Mouse (Mus musculus): ENCODE measurements at regions not wholly inside any gene's neighbourhood (a gene's known extent, or its start where the extent isn't known, plus 50 kb on each side); places are given as distances from the start of the nearest gene placed in this dataset.
A peak's percentile ranks its signal among the peaks of the same experiment; 100 is the strongest.

DNA sequence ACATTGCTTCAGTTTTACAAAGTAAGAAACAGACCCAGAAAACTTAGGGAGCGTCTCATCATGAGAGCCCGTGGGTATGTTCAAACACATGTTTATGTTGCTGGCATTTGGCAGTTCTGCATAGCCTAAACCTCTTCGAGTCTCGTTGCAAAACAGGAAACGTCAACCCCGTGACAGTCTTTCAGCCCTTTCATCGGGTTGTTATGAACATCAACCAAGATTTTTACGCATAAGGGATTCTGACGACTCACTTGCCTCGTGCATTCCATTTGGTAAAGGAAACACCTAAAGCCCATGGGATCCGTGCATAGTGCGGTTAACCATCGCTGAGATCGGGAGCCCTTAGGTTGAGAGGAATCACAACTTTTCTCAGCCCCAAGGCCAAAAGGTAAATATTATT is 115.7 kb downstream of the Gpam start:
- DNase-seq: no peak

DNA sequence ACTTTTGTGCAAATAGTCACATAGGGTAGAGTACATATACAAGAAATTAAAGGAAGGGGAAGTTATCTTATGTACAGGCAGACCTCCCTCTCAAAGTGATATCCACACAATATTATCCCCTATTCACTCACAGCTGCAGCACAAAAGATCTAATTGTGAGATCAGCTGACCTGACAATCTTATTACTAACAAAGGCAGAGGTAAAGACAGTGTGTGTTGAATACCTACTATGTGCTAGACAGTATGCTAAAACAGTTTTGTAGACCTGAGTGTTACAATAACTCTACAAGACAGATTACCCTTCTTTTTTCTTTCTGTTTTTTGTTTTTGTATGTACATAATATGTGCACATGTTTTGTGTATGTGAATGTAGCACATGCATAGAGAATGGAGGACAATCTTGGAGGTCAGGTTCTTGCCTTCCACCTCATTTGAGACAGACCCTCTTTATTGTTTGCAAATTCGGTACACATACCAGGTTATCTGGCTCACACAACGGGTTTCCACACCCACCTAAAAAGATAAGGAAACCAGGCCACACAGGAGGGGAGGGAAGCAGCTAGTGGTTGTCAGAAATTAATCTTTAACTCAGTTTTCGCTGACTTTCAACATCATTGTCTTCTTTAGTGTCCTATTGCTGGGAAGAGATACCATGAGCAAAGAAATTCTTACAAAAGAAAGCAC is 118.4 kb downstream of the Gpam start:
- no peak for DNase-seq

DNA sequence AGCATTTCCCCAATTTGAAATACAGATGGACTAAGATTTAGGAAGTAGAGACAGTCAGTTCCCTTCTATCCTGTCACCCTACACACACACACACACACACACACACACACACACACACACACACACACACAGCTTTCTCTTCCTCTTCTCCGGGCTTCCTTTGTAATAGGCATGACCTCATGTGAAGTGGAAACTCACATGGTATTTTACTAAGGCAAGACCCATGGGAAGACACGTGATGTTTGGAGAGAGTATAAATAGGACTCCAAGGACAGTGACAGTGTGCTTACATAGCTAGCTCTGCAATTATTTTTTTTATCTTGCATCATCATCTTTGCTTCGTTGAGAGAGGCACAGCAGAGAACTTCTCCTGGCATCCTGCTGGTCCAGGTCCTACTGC is 137.1 kb downstream of the Gpam start:
- DNase-seq: no peak

DNA sequence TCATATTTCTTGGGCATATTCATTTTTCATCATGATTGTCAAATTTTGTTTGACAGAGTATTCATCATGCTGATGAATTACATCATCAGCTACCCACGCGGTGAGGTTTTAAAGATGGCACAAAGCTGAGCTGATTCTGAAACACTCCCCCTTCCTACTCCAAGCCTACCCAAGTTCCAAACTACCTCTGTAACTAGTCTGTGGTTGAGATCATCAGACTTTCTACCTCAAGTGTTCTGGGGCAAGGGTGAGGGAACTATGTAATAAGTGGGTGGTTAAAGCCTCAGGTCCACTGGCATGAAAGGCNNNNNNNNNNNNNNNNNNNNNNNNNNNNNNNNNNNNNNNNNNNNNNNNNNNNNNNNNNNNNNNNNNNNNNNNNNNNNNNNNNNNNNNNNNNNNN is 142.5 kb downstream of the Gpam start:
- DNase-seq: no peak

DNA sequence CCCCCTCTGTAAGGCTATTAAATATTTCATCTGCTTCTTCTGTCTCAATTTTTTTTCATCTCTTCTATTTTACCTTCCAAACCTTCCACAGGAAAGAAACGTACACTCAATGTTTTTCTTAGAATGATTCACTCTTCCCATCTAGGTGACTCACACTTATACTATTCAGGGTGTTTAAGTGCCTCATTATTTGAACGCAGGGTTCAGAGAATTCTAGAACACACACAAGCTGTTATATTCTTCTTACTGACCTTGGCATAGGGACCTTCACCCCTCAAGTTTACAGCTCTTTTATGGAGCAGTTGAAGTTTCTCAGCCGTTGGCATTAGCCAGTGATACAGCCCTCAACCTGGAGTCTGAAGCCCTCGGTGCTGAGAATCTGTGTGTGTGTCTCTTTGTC is 144.2 kb downstream of the Gpam start:
- no peak for DNase-seq

DNA sequence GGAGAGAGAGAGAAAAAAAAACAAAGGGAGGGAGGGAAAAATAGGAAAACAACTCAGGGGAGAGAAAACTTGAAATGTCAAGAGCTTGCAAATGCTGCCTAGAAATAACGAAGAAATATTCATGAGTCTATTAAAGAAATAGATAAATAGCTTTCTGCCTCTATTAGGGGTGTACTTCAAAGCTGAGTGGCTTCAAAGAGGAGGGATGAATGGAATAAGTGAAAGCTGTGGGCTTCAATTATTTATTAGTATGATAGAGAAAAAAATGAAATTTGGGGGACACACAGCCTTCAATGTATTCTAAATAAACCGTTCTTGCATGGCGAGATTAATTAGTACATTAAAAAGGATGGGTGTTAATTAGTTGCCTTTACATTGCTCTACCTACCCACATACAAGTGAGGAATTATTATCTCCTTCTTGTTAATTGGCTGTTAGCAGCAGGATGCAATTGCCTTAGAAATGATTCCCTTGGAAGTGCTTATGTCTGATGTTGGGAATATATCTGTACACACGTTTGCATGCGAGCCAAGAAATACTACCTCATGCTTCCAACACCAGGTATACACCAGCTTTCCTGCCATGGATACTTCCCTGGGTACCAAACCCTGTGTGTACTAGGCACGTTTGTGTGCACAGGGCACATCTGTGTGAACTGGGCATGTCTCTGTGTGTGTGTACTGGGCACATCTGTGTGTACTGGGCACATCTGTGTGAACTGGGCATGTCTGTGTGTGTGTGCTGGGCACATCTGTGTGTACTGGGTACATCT is 155.4 kb downstream of the Gpam start:
- DNase-seq: no peak

DNA sequence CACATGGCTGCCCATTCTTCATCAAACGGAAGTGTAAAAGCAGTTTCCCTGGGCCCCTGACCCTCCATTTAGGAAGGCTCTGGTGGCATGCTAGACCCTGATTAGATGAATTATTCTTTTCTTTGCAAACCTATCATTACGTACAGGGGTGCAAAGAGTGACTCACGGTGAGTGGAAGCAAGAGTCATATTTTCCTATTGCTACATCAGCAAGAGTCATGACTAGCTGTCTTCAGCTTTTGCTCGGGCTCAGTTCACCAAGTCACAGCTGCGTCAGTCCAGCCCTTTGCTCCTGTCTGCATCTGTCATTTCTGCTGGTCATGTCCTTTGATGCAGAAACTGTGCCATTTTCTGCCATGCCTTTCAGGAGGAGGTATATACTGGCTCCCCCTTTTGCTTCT is 168.7 kb downstream of the Gpam start:
- DNase-seq: no peak

DNA sequence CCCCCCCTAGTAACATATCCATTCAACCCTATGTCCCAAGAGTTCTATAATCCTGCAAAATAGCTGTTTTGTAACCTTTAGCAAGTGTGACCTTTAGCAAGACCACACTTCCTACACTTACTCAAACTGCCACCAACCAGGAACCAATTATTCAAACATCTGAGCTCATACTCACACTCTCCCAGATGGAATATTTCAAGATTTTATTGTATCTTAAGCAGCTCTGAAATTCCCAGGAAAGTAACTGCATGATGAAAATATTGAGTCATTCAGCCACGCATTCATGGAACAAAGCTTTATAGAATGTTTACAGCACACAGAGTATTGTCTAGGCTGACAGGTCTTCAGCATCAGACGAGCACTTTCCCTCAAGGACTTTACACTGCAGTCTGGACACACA is 171.9 kb downstream of the Gpam start:
- DNase-seq: no peak

DNA sequence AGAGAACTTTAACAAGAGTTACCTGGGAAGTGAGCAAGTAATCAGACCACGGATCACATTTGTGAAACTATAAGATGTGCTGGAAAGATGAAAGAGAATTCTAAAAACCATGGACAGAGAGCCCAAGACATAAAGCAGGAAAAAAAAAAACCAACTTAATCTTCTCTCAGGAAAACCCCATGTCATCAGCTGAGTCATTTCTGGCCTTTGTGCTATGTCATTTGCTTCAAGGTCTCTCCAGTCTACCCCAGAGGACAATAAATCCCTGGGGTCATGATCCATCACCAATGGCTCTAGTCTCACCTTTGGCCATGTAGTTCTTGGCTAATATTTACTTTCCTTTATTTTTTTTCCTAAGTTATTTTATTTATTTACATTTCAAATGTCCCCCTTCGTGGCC is 174.5 kb downstream of the Gpam start:
- DNase-seq: no peak

DNA sequence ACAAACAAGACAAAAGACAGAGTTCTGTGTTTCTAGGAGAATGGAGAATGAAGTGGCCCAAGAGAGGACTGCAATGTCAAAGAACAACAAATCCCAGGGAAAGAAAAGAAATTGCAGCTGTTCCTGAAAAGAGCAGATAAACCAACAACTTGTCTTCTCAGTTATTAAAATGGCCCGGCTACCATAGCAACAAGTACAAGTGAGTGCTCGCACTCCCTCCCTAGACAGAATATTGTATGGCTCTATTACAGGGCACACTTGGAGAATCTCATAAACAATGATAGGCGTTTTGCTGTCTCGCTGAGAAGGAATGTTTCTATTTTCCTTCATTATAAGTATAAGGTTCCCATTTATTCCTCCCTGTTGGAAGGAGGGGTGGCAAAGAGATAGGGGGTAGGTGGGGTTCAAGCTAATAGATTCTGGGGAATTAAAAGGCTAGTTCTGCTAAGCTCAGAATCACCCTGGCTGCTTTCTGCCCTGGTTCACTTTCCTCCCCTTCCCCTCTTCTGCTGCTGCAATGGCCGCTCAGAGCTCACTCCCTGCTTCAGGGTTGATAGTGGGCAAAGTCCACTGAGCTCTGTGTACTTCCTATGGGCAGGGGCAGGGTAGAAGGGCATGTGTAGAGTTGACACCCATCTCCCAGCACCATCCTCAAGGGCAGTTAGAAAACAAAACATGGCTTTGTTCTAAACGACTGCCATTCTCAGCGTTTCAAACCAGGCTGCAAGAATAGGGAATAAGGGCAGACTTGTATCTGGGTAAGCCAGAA is 178.5 kb downstream of the Gpam start:
- DNase-seq: no peak

DNA sequence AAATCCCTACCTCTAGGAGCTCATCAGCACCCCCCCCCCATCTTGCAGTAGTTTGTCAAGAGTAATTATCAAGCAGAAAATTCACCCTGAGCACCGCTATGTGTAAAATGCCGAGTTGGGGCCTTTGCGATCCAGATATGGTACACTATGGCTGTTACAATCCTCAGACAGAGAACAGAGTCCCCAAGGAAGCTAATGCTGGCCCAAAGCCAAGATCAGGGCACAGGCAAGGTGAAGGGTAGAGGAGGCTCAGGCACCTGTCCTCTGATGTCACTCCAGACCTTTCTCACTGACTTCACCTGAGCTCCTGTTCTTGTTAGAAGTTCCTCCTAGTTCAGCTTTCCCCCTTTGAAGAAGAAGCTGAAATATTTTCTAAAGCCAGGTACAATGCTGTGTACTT is 179.5 kb downstream of the Gpam start:
- no peak for DNase-seq

DNA sequence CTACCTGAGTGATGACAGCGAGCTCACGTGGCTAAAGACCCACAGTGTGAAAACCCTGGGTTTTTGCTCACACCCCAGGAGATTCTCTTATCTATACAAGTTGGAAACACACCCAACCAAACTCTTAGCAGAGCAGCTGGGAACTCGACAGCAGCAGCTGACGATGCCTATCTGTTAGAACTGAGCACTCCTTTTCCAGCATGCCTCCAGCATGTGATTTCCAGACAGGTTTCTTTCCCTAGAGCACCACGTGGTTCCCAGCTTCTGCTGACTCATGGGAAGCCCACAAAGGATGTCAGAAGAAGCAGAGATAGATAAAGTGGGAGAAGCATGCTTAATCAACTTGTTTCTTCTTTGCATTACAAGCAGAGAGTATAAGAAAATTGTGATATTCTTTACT is 194.5 kb downstream of the Gpam start:
- DNase-seq: no peak

DNA sequence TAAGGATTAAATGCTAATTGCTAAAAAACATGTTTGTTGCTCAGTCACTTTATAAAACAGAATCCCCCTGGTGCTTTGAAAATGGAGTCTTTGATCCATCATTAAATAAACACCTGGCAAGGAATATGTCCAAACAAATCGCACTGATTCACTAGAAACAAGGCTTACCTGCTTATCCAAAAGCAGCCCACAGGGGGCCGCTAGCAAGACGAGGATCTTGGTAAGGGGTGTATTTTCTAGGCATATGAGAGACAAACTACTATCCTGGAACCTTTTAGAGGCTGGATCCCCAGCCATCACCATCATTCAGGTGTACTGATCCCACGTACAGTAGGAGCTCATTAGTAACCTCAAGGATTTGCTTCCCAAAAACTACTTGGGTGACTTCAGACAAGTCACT is 201.2 kb downstream of the Gpam start:
- no peak for DNase-seq

DNA sequence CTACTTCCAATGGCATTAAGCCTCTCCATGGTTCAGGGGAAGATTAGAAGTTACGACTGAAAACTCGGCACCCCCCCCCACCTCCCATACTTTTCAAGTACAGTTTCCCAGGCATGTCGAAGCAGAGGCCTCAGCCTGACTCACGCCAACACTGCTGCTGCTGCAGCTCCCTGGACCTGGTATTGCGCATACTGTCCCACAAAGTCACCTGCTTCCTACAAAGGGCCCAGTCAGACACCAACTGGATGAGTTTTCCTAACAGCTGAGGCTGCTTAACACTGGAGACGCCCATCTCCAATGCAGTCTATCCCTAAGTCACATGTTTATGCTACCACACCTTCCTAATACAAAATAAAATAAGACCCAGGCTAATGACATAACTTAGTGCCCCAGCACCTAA is 207.4 kb downstream of the Gpam start:
- DNase-seq: no peak

DNA sequence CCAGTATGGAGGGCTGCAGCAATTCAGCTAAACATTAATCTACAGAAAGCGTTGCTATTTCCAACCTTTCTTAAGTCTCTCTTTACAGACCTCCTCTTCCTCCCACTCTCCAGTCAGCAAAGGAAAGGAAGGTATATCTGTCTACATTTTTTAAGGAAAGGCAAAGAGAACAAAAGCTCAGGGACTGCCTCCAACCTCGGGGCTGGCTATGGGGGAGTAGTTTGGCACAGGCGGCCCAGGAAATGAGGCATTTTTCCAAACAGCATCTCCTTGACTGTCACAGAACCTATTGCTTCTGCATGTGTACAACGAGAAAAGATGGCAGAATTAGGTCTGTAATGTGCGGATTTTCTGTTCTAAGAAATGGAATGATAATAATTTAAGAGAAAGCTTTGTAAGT is 233.4 kb downstream of the Gpam start:
- no peak for DNase-seq

DNA sequence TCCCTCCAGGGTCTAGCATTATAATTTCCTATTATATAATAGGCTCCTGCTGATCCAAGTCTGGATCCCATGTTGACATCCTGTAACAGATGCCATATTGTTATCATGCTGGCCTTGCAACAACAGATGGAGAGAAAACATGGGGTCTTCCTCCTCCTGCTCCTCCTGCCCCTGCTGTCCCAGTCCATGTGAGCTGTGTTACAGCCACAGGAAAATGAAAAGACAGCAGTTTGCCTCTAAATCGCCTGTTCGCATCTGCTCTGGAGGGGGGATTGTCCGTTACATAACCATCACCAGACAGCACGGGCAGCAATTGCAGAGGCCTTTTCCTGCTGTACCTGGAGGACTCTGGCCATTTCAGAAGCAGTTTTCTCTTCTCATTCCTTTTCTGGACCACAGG is 260.0 kb downstream of the Gpam start:
- DNase-seq: no peak

DNA sequence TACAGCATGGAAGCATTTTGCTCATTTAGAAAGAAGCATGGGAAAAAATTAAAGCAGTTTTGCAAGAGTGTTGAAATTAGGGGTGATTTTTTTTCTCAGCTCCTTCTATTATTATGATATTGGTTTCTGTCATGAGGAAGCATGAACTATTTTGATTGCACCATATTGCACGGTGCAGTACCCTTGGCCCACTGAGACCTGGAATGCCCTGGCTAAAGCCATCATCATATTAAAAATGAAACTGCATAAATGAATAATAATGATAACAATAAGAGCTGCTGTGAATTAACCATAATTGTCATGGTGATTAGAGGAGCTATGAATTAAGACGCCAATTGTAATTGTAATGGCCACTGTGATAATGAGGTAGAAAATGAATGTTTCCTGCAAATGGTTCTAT is 271.8 kb downstream of the Gpam start:
- DNase-seq: no peak

DNA sequence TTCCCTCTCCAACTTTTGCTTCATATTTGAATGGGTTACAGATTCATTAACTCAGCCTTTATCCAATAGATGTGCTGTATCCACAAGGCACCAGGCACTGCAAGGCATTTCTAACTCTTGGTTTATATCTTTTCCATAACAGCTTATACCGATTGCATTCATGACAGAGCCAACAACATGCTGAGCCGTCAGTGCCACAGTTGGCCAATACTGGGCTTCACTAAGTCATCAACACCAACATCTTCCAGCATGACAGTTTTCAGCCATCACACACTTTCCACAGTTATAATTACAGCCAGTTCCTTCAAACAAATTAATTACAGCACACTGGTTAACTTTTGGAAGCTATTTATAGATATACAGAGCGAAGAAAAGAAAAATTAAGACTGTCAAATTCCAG is 288.8 kb downstream of the Gpam start:
- no peak for DNase-seq

DNA sequence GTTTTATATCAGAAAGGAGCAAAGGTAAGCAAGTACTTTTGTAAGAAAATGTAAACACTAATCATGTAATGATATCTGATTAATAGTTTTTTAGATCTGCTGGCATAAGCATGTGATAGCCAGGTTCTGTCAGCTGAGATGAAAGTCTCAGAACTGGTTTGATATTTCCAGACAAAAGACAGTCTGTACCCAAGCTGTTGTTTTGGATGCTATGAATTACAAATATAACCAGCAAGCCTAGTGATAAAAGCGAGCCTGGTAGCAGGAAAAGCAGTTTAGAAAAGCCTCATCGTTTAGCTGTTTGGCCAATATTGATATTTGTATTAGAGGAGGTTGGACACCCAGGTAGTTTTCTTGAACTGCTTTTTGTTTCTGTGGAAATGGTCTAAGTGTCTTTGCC is 290.6 kb downstream of the Gpam start:
- no peak for DNase-seq

DNA sequence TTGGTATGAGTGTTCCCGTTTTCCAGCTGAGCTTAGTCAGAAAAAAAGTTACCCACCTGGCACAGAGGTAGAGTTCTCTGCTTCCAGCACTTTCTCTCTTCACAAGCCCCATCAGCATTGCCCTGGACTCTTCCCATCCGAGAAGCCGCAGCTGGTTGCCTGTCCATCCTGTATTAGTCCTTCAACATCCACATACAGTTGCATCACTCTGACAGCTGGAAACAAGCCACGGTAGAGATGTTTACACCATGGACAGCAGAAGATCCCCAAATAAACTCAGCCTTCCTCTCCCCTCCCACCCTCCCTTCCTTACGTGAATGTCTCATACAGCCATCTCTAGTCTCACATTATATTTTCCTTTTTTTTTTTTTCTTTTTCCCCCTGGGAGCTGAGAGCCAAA is 304.9 kb downstream of the Gpam start:
- no peak for DNase-seq

DNA sequence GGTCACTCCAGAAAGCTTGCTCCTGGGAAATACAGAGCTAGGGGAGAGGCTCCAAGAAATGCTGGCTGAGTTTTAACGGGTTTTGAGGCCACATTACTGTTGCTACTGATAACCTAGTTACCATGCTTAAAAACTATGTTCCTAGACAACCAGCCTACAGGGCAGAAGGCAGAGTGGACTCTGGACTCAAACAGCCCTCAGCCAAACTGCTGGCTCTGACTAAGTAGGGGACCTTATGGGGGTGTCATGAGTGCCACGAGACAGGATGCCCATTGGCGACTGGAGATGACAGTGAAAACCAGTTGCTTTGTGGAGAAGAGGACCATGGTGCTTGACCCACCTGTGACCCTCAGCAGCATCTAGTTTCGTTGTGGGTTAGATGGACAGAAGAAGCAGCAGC is 306.5 kb downstream of the Gpam start:
- peak; percentile 26 to 27 for DNase-seq

DNA sequence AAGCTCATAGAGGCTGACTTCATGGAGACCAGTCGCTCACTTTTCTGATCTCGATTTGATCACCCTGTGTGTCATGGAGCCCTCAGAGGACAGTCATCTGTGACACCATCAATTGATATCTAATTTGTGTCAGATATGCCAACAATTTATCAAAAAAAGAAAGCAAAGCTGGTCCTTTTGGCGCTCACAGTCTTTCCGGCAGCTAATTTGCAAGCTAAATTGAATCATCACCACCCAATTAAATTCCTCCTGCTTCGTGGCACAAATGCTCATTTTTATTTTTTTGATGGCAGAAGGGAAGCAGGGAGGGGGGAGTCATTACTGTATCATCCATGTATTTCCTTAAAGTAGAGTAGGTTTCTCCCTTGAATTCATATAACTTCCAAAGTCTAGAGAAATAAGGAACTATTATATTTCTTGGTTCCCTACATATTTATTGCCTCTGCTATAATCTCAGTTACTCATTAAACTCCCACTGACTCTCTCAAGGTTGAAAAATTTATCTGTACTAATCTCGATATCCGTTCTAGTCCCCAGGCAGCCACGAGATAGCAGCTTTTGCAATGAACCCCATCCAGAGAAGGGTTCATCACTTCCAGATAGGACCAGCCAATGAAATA is 325.8 kb downstream of the Gpam start:
- no peak for DNase-seq

DNA sequence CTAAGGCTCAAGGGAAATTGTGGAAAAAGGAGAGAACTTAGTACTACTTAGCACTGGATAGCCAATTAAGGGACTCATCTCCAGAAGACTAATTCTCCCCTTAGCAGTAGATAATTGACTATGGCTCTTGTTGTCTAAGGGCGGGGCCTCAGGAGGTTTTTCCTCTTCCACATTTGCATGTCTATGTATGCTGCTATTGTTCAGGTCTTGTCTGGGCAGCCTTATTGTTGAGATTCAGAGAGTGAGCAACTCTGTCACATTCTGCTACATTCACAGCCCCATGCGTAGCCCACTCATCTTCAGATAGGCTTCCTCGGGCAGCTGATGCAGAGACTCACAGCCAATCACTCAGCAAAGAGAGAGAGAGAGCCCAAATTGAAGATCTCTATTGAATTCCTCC is 339.9 kb downstream of the Gpam start:
- no peak for DNase-seq

DNA sequence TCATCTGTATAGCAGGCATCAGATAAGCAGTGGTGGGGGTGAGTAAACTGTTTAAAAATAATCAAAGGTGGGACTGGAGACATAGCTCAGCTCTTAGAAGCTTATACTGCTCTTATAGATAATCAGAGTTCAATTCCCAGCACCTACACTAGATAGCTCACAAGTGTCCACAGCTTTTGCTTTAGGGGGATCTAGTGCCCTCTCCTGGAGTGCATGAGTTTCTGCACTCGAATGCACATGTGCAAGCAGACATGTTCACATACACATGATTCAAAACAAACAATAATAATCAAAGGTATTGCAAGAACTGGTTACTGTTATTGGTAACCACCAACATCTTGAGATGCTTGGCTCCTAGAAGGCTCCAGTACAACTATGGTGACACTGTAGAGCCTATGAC is 343.3 kb downstream of the Gpam start:
- DNase-seq: no peak
